Mouse (Mus musculus) heart, embryonic 13.5 days (tissue): ENCODE measurements around the gene Ttll10. TPM values are rescaled to one million over a fixed set of nuclear protein-coding genes. Genes with fewer than 3 reads are reported as not detected.

Experiments used
- ATAC-seq: fragments of 200-750 bp; cut with Nextera tagmentation; 2 replicates; pipeline ENCODE4 v1.8.0; 2017; ENCODE audit warnings: moderate TSS enrichment; ENCODE audit not compliant: insufficient number of reproducible peaks, low FRiP score, low TSS enrichment; ENCODE audit errors: extremely low read depth
- H3K27ac ChIP-seq: fragments of 300-500 bp; sonication (generic); replicated peaks from 2 replicates; pipeline ENCODE4 v1.5.1; 2015; ENCODE audit warnings: moderate library complexity, mild to moderate bottlenecking, inconsistent platforms
- H3K27me3 ChIP-seq: fragments of 300-500 bp; sonication (generic); replicated peaks from 2 replicates; pipeline ENCODE4 v1.6.1; 2015; ENCODE audit warnings: mild to moderate bottlenecking, inconsistent platforms
- H3K36me3 ChIP-seq: fragments of 300-500 bp; sonication (generic); 2 replicates; pipeline ENCODE4 v1.6.1; 2015; ENCODE audit warnings: mild to moderate bottlenecking, inconsistent platforms
- H3K4me1 ChIP-seq: fragments of 300-500 bp; sonication (generic); 2 replicates; pipeline ENCODE4 v1.6.1; 2015; ENCODE audit warnings: inconsistent platforms
- H3K4me2 ChIP-seq: fragments of 300-500 bp; sonication (generic); 2 replicates; pipeline ENCODE4 v1.6.1; 2015; ENCODE audit warnings: inconsistent platforms, mild to moderate bottlenecking, moderate library complexity
- H3K4me3 ChIP-seq: fragments of 300-500 bp; sonication (generic); 2 replicates; pipeline ENCODE4 v1.5.1; 2015; ENCODE audit warnings: moderate library complexity, mild to moderate bottlenecking, inconsistent platforms
- H3K9ac ChIP-seq: fragments of 300-500 bp; sonication (generic); 2 replicates; pipeline ENCODE4 v1.6.1; 2015; ENCODE audit warnings: inconsistent platforms, mild to moderate bottlenecking, moderate library complexity
- H3K9me3 ChIP-seq: fragments of 300-500 bp; sonication (generic); 2 replicates; pipeline ENCODE4 v1.6.1; 2016; ENCODE audit warnings: inconsistent platforms
- WGBS: fragments of 180-500 bp; shearing (Covaris S2); methylation state at CpG from one replicate; pipeline ENCODE4 v1.1.7; 2015; ENCODE audit warnings: mixed read lengths; 5-methylcytosine and 5-hydroxymethylcytosine counted together
- polyA plus RNA-seq: library from polyadenylated mRNA; unstranded; fragments of >200 nt; fragmentation: Nextera tagmentation; extraction: Ambion mirVana; gene quantifications from 2 replicates; pipeline ENCODE4 v1.2.1, GENCODE M21; 2015

Gene Ttll10
- polyA plus RNA-seq, 1 experiment from 2014 or later: 0.66 TPM

- ATAC-seq: no peak
- Histone ChIP-seq H3K27me3 (no peaks in the 10 kb centered on the region), H3K27ac (no peak overlapping the region), H3K9ac (no peak overlapping the region), H3K4me1 (peaks cover 15% of the 10 kb centered on the region; the same call in 1 of the 2 replicates), H3K9me3 (no peaks in the 10 kb centered on the region), H3K4me3 (no peak overlapping the region), H3K4me2 (no peak overlapping the region), H3K36me3 (no peaks in the 10 kb centered on the region)
- WGBS: 78% methylated on average over 10 of the region's 10 CpGs
Measured at GRCm38 (mm10) chr4:156065156-156065894, 6.1 kb upstream of the Ttll10 start.

DNA sequence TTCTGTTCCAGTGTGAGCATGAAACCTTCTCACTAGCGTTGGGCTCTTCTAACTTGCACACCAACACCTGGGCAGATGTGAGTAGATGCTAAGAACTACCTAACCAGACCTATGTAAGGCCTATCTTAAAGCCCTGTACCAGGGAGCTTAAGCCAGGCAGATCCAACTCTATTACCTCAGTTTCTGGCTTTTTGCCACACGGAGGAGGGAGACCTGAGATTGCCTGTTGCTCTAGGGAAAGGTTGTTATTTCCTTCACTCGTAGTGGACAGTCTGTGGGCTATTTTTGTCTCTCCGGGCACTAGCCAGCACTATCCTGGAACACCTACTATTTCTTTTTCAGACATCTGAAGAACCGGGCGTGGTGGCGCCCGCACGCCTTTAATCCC, 5.3 kb upstream of the Ttll10 start:
- Histone ChIP-seq H3K9me3 (no peaks in the 10 kb centered on the region), H3K27ac (no peak overlapping the region), H3K9ac (no peak overlapping the region), H3K4me3 (no peak overlapping the region), H3K27me3 (0 out of 2 replicates have a peak, but pooled peaks cover 5% of the 10 kb centered on the region), H3K36me3 (no peaks in the 10 kb centered on the region), H3K4me2 (no peak overlapping the region), H3K4me1 (peaks cover 12% of the 10 kb centered on the region; the same call in 1 of the 2 replicates)
- ATAC-seq: no peak; the same call in 1 of the 2 replicates
- WGBS: 57% methylated on average over 9 of the region's 9 CpGs

DNA sequence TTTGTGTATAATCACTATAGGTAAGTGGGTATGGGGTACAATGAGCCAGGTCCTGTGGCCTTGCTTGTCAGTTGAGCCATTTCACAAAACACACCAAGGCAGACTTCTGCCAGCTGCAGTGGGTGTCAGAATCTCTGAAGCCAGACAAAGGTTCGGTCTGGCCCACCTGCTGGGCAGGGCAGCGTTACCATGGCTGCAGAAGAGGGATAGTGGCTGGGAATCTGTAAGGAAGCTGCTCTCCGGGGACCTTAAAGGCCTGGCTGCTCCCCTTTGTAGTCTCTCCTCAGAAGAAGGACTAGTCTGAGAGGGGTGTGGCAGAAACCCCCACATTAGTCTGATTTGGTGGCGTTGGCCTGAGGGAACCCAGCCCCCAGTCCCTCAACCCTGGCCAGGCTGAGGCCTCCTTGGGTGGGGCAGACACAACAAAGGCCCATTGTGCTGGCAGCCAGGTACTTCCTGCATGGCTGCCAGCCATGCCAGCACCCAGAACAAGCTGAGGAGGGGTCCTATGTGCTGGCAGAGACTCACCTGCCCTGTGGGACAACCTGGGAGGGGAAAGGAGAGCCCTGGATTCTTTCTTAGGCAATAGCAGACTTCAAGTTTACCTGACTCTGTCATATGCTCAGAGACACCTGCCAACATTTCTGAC, 4.8 kb upstream of the Ttll10 start:
- H3K9ac ChIP-seq: no peak overlapping the region
- H3K9me3 ChIP-seq: no peaks in the 10 kb centered on the region
- H3K4me2 ChIP-seq: no peak overlapping the region
- H3K27me3 ChIP-seq: peaks cover 9% of the 10 kb centered on the region; the same call in 1 of the 2 replicates
- H3K4me1 ChIP-seq: peaks cover 12% of the 10 kb centered on the region; the same call in 1 of the 2 replicates
- 21% methylated on average over 4 of the region's 4 CpGs for WGBS
- H3K36me3 ChIP-seq: no peaks in the 10 kb centered on the region
- no peak overlapping the region for H3K4me3 ChIP-seq
- no peak overlapping the region for H3K27ac ChIP-seq
- ATAC-seq: no peak

- H3K4me2 ChIP-seq: no peak overlapping the region
- no peak for ATAC-seq
Measured at GRCm38 (mm10) chr4:156059713-156060112, 499 bp upstream of the Ttll10 start.

DNA sequence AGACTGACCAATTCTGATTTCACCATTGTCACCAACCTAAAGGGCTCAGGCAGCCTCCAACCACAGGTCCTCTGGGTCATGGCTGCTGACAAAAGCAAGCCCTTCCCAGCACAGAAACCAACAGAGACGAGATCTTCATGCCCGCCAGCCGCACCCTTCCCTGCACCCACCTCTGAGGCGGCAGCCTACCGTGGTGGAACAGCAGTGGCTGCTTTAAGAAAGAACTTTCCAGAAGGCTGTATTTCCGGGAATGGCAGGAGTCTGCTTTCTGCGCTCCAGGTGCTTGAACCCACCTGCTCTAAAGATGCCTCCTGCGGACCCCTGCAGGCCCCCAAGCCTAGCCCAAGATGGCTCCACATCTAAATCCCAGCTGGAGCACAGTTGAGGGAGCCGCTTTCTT, 388 bp downstream of the Ttll10 start:
- H3K4me3 ChIP-seq: 0 out of 2 replicates have a peak overlapping the region, but pooled peaks have one; percentile 9
- no peak overlapping the region for H3K4me2 ChIP-seq
- no peak overlapping the region for H3K27ac ChIP-seq

More at GRCm38 (mm10) chr4:156059713-156060112, 499 bp upstream of the Ttll10 start:
- no peak overlapping the region for H3K27ac ChIP-seq
- no peak overlapping the region for H3K9ac ChIP-seq
- H3K27me3 ChIP-seq: peaks cover 18% of the 10 kb centered on the region
- H3K36me3 ChIP-seq: no peaks in the 10 kb centered on the region
- H3K4me1 ChIP-seq: peaks cover 6% of the 10 kb centered on the region; the same call in 1 of the 2 replicates
- WGBS: 41% methylated on average over 10 of the region's 10 CpGs
- no peaks in the 10 kb centered on the region for H3K9me3 ChIP-seq
- H3K4me3 ChIP-seq: 0 out of 2 replicates have a peak overlapping the region, but pooled peaks have one; percentile 9

DNA sequence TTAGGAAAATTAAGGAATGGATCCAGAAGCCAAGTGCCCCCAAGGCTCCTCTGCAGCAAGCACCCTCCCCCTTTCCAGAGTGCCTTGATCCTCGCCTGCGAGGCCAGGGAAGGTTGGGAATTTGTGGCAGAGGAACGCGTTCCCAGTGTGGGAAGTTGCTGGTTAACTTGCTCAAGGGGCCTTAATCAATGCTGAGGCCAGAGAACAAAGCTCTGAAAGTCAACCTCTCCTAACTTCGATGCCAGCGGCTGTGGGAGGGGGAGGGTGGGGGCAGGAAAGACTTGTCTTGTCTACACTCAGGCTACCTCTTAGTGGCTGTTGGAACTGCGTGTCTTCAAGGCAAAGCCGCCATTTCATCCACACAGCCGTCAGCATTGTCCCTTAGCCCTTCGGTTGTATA, 1.5 kb downstream of the Ttll10 start:
- 62% methylated on average over 10 of the region's 10 CpGs for WGBS
- Histone ChIP-seq H3K27me3 (peaks cover 18% of the 10 kb centered on the region), H3K4me1 (peaks cover 18% of the 10 kb centered on the region), H3K36me3 (no peaks in the 10 kb centered on the region), H3K4me3 (no peak overlapping the region), H3K4me2 (no peak overlapping the region), H3K9ac (no peak overlapping the region), H3K27ac (no peak overlapping the region), H3K9me3 (no peaks in the 10 kb centered on the region)
- no peak for ATAC-seq

More for the DNA sequence above, 388 bp downstream of the Ttll10 start:
- Histone ChIP-seq H3K9ac (peak overlapping the region; percentile 19; the same call in 1 of the 2 replicates), H3K9me3 (no peaks in the 10 kb centered on the region), H3K36me3 (no peaks in the 10 kb centered on the region), H3K4me1 (peaks cover 7% of the 10 kb centered on the region), H3K27me3 (peaks cover 18% of the 10 kb centered on the region)
- ATAC-seq: no peak
- 63% methylated on average over 9 of the region's 9 CpGs for WGBS

DNA sequence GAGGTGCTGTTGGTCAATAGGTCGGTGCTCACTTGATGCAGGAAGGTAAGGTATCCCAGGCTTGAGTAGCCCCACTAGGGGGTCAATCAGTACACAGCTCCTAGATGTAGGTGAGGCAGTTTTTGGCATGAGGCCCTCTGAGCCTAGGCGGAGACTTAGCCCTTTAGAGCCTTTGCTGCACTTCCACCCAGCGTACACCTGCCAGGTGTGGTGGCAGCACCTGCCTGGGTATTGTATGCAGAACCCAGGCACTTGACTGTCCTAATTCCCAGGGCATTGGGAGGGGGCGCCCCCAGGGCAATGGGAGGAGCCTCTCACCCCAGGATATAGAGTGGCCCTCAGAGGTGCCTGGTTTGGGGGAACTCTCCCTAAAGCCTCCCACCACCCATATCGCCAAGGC, 4.0 kb downstream of the Ttll10 start:
- Histone ChIP-seq H3K9ac (no peak overlapping the region), H3K27me3 (peaks cover 18% of the 10 kb centered on the region), H3K4me1 (peaks cover 39% of the 10 kb centered on the region), H3K36me3 (no peaks in the 10 kb centered on the region), H3K4me2 (no peak overlapping the region), H3K27ac (no peak overlapping the region), H3K9me3 (no peaks in the 10 kb centered on the region), H3K4me3 (no peak overlapping the region)
- WGBS: 82% methylated on average over 5 of the region's 5 CpGs
- ATAC-seq: no peak

DNA sequence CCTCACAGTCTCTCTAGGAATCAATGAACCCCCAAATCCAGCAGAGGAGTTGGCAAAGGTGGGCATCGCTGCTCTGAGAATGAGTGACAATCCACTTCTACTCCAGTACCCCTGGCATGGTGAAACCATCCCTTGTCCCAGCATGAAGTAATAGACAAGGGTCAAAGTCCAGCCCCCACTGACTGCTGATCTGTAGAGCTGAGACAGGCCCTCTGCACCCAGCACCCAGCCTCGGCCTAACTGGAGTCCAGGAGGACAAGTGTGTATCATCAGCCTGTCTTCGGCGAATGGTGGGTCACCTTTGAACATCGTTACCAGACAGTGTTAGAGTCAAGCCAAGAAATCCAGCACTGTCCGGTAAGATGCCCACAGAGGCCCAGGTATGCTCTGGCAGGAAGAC, 4.6 kb downstream of the Ttll10 start:
- ATAC-seq: no peak
- 86% methylated on average over 6 of the region's 6 CpGs for WGBS
- Histone ChIP-seq H3K4me3 (no peak overlapping the region), H3K9me3 (no peaks in the 10 kb centered on the region), H3K27me3 (peaks cover 14% of the 10 kb centered on the region), H3K4me1 (peaks cover 42% of the 10 kb centered on the region), H3K36me3 (no peaks in the 10 kb centered on the region), H3K9ac (no peak overlapping the region), H3K27ac (no peak overlapping the region), H3K4me2 (no peak overlapping the region)

GRCm38 (mm10) chr4:156054130-156054529, 5.1 kb downstream of the Ttll10 start:
- Histone ChIP-seq H3K9ac (no peak overlapping the region), H3K9me3 (no peaks in the 10 kb centered on the region), H3K27ac (peak overlapping the region; percentile 78; the same call in 1 of the 2 replicates), H3K36me3 (no peaks in the 10 kb centered on the region), H3K4me3 (no peak overlapping the region), H3K27me3 (peaks cover 11% of the 10 kb centered on the region), H3K4me2 (no peak overlapping the region), H3K4me1 (peaks cover 42% of the 10 kb centered on the region)
- ATAC-seq: no peak
- WGBS: 78% methylated on average over 4 of the region's 4 CpGs

- H3K27me3 ChIP-seq: peaks cover 6% of the 10 kb centered on the region
- peak; percentile 35; the same call in 1 of the 2 replicates for ATAC-seq
- peak overlapping the region; percentile 11; the same call in 1 of the 2 replicates for H3K4me2 ChIP-seq
- 0 out of 2 replicates have a peak overlapping the region, but pooled peaks have one; percentile 56 for H3K9ac ChIP-seq
- no peak overlapping the region for H3K4me3 ChIP-seq
- no peaks in the 10 kb centered on the region for H3K36me3 ChIP-seq
- 34% methylated on average over 4 of the region's 4 CpGs for WGBS
- peak overlapping the region; percentile 78 for H3K27ac ChIP-seq
- no peaks in the 10 kb centered on the region for H3K9me3 ChIP-seq
- peaks cover 42% of the 10 kb centered on the region for H3K4me1 ChIP-seq
Measured at GRCm38 (mm10) chr4:156053113-156053512, 6.1 kb downstream of the Ttll10 start.

DNA sequence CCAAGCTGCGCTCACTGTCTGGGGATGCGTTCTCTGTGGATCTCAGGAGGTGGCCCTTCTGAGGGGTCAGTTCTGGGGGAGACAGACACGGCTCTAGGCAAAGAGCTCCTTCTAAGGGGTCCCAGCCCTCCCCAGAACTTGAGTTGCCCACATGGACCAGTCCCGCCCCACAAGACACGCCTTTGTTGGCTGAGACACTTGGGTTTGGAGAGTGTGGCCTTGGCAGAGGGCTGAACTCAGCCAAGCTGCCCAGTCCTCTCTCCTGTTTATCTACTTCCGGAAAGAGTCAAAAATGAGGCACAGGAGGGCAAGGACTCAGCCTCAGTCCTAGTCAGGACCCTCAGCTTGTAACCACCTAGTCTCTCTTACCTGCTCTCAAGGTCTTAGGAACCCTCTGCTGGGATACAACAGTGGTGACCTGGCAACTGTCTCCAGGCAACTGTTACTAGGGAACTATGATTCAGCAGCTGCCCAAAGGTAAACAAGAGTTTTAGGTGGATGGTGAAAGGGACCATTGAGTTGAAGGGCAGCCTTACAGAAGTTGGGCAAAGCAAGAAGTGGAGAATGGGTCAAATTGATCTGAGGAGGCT, 8.7 kb downstream of the Ttll10 start:
- no peak overlapping the region for H3K9ac ChIP-seq
- no peak overlapping the region for H3K4me2 ChIP-seq
- no peaks in the 10 kb centered on the region for H3K9me3 ChIP-seq
- peaks cover 42% of the 10 kb centered on the region for H3K4me1 ChIP-seq
- no peak overlapping the region for H3K27ac ChIP-seq
- no peak for ATAC-seq
- no peaks in the 10 kb centered on the region for H3K27me3 ChIP-seq
- no peak overlapping the region for H3K4me3 ChIP-seq
- no peaks in the 10 kb centered on the region for H3K36me3 ChIP-seq
- WGBS: 46% methylated on average over 6 of the region's 6 CpGs
